Mouse (Mus musculus) frontal cortex, postnatal 14 days (tissue): Measurements from ENCODE around the gene Cmtm2b.
A peak's percentile ranks its signal among the peaks of the same experiment; 100 is the strongest.
"Not testable (repeated sequence)": the region's sequence is repeated elsewhere in the genome, so short reads cannot be mapped to it uniquely, and the experiment has no call there.

Experiments
- DNase-seq, 2 experiments: peaks; one replicate each; pipeline ENCODE4 v3.0.0; 2022; ENCODE audit warnings: low spot score in 2 of 2

Cmtm2b gene

DNA sequence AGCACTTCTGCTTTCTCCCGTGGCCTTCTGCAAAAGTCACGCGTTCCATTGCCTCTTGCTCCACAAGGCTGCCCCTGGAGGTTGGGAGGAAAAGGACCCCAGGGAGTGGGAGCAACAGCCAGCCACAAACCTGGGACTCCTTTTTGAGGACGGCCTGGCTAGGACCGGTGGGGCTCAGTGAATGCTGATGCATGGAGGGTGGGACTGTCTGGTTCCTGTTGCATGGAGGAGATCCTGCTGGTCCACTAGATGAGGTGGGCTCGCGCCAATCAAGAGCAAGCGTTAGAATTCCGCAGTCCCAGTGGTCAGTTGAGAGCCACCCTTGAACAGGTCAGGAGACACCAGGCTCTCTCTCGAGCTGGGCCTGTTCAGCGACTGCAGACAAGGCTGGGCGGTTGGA, at the start of gene Cmtm2b:
TSS of gene Cmtm2b (plus strand) at position 301 of the 400 bp plus-strand sequence.
- DNase-seq: not testable (repeated sequence)

DNA sequence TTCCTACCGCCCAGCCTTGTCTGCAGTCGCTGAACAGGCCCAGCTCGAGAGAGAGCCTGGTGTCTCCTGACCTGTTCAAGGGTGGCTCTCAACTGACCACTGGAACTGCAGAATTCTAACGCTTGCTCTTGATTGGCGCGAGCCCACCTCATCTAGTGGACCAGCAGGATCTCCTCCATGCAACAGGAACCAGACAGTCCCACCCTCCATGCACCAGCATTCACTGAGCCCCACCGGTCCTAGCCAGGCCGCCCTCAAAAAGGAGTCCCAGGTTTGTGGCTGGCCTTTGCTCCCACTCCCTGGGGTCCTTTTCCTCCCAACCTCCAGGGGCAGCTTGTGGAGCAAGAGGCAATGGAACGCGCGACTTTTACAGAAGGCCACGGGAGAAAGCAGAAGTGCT, 28.9 kb upstream of the Cmtm2b start, which contains the start of gene Cmtm2a:
TSS of gene Cmtm2a (minus strand) at position 101 of the 400 bp plus-strand sequence.
- DNase-seq: not testable (repeated sequence)

- no peak for DNase-seq
Observed at GRCm38 (mm10) chr8:104294396-104294795, 27.6 kb upstream of the Cmtm2b start.

- not testable (repeated sequence) for DNase-seq
Observed at GRCm38 (mm10) chr8:104301577-104301976, 20.5 kb upstream of the Cmtm2b start.

DNA sequence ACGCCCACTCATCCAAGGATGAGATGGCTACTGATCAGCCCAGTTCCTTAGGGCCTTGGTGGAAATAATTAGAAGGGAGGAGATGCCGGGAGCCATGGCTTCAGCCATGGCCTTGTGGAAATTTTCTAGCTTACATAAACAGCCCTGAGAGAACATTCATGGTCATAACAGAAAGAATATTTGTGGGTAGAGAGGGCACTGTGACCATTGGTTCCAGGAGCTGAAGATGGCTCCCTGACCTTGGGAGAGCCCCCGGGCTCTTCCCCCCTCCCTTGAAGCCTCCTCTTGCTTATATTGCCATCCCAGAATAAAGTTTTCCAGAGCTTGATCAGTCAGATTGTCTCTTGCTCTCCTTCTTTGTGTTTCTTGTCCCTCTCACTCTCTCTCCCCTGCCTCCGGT, 19.5 kb upstream of the Cmtm2b start:
- DNase-seq: not testable (repeated sequence)

DNA sequence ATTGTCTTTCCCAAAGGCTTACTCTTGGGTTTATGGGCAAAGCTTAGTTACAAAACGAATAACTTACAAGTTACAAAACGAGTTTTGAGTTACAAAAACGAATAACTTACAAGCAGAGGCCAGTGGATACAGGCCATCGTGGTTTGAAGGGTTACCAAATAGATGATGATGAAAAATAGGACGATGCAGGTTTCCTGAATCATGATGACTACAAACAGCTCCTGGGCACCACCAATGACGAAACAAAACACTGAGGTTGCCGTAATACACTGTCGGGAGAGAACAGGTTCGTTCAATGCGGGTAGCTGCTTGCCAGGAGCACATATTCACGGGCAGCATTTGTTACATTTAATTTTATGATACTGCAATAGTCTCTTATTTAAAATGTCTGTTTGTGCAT, 17.1 kb upstream of the Cmtm2b start:
- DNase-seq: no peak

DNA sequence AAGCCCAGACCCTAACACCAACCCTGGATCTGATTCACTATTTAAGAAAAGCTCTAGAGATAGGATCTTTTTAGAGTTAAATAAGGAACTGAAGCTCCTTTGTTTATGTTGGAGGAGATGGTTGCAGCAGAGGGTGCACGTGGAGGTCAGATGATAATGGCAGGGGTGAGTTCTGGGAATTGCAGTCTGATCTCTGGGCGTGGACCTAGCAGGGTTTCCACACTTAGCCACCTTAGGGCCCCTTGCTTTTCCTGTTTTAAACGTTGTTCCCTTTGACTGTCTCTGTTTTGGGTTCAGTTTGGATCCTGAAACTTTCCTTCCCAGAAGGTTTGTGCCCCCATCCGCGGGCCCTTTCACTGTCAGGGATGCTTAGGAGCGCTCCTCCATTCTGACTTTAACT, 13.7 kb upstream of the Cmtm2b start:
- DNase-seq: not testable (repeated sequence)

DNA sequence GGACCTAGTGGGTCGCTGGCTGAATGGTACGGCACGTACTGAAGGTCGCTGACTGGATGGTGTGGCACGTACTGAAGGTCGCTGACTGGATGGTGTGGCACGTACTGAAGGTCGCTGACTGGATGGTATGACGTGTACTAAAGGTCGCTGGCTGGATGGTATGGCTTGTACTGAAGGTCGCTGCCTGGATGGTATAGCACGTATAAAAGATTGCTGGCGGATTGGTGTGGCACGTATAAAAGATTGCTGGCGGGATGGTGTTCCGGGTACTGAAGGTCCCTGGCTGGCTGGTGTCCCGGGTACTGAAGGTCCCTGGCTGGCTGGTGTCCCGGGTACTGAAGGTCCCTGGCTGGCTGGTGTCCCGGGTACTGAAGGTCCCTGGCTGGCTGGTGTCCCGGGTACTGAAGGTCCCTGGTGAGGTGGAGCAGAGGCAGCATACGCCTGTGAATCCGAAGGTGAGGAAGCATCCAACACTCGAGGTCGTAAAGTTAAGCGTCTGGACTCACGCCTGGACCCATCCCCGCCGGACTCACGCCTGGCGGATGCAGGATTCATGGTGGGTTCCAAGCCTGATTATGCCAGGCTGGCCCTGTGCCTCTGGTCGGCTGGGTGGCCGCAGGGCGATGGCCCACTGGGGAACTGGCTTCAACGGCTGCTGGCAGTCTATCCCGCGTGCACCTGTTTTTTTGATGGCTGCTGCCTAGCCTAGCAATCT, 12.4 kb upstream of the Cmtm2b start, which contains the start of the genes Gm45711 and Cmtm1:
TSS of gene Gm45711 (minus strand) at position 641 of the 715 bp plus-strand sequence.
TSS of gene Cmtm1 (minus strand) at position 705 of the 715 bp plus-strand sequence.
- DNase-seq: not testable (repeated sequence)

DNA sequence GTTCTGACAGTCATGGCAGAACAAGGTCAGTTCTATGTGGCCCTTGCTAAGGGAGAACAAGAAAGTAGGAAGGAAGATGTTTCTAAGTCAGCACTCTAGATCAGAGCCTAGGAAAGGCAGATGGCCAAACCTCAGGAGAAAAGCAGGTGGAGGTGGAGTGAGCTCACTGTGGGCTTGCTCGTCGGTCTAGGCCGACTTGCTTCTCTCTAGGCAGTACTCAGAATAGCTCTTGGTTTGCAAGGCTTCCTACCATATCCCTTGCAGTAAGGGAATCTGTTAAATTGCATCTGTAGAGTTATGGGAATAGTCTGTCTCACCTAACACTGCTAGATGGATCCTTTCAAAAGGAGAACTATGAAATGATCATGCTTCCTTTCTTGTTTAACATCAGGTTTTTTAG, 10.0 kb upstream of the Cmtm2b start:
- DNase-seq: not testable (repeated sequence)

- DNase-seq: no peak
Observed at GRCm38 (mm10) chr8:104313311-104313710, 8.7 kb upstream of the Cmtm2b start.

DNA sequence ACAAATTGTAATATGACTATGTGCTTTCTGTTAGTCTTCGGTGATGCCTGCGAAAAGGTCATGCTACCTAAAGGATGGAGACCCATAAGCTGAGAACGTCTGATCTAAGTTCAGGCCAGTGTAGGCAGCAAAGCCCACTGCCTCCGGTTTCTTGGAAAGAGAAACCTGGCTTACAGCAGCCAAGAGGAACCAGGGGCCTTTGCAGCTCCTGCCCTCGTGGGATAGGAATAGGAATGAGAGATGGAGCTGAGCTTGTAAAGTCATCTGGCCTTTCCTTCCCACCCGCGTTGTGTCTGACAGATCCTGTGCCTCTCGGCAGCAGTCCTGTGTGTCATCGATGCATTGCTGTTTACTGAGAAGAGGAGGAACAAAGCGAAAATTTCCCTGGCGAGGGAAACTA, 763 bp upstream of the Cmtm2b start, which contains the start of gene Gm11020:
TSS of gene Gm11020 (plus strand) at position 301 of the 400 bp plus-strand sequence.
- DNase-seq: not testable (repeated sequence)

DNA sequence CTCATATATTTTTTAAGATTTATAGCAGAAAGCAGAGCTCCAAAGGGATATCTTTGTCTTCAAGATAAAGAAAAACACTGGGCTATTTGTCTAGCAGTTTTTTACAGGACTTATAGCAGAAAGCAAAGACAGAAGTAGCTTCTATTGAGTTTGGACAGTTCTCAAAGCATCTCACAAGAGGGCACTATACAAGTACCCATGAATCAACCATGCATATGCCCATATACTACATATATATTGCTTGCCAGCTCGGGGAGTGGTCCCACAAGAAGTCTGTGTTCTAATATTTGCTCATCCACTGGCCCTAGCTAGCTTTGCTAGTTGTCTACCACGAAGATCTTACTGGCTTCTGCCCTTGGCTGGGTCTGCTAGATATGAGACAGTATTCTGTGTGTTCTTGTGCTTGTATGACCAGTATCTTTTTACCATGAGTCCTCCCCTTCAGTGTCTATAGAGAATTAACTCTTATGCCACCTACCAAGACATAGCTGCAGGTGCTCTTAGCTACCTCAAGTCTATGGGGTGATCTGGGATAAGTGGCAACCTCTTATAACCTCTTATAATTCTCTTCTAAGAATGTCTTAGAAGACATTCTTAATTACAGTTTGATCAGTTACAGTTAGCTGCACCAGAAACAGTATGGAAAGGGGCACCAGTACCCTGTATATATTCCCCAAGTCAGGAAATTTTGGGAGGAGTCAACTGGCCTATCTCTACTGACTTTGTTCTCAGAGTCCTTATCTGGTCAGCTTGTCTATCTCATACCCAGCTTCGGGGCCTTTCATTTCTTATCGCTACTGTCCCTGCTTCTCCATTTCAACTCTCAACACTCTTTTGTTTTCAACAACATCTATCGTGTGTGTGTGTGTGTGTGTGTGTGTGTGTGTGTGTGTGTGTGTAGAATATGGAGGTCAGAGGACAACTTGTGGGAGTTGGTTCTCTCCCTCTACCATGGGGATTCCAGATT, 10.9 kb downstream of the Cmtm2b start:
- no peak for DNase-seq

GRCm38 (mm10) chr8:104333786-104334185, 11.8 kb downstream of the Cmtm2b start:
- no peak for DNase-seq

GRCm38 (mm10) chr8:104334196-104334595, 12.2 kb downstream of the Cmtm2b start:
- DNase-seq: no peak

- no peak for DNase-seq
Observed at GRCm38 (mm10) chr8:104336806-104337205, 14.8 kb downstream of the Cmtm2b start.

- DNase-seq: no peak
Observed at GRCm38 (mm10) chr8:104337890-104338289, 15.9 kb downstream of the Cmtm2b start.

DNA sequence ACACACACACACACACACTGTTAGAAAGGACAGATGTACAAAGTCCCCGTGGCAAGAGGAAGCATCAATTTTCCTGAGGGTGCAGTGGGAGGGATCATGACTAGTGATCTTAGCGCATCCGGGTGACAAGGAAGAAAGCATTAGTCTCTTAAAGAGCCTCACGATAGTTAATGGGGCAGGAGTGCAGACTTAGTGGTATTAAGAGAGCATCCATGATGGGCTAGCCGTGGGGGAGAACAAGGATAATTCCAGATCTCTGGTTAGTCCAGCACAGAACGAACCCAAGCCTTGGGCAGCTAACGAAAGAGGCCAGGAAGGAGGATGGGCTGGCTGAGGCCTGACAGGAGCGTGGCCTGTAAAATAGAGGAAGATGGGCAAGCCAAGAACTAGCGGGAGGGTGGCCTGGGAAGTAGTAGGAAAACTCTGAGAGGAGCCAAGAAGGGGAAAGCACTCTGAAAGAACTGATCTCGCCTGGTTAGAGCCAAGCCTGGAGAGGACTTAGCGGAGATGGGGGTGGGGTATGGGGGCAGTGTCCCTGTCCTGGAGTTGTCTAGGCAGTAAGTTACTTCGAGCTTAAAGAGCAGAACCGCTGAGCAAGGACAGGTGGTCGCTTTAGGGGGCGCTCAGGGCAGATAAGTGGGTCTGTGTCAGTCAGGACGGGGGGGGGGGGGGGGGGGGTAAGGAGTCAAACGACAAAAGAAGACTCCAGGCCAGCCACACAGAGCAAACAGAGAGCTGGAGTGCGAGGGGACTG, 17.4 kb downstream of the Cmtm2b start, which contains the start of gene Cmtm3:
TSS of gene Cmtm3 (plus strand) at position 182 of the 754 bp plus-strand sequence.
- DNase-seq: no peak

- no peak for DNase-seq
Observed at GRCm38 (mm10) chr8:104339983-104340232, 17.9 kb downstream of the Cmtm2b start.

- peak; percentile 50 to 60 for DNase-seq
Observed at GRCm38 (mm10) chr8:104340233-104341105, 18.4 kb downstream of the Cmtm2b start.

GRCm38 (mm10) chr8:104341106-104341561, 19.1 kb downstream of the Cmtm2b start:
- no peak for DNase-seq

DNA sequence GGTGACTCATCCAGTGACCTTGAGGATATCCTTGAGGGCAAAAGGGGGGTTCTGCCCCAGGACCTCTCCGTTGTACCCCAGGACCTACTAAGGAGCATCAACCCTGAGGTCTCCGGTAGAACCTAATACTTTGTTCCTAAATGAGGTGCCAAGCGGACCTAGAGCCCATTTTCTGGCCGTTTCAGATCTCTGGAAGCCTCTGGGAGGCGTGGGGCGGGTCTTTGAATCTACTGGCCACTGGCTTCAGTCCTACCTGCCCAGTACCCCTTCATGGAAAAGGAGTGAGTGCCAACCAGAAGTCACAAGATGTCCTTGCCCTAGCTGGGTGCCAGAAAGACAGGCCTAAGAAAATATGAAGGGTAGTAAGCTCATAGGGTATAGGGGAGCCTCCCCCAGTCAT, 19.6 kb downstream of the Cmtm2b start:
- no peak for DNase-seq
